ENCODE assay signal across 32 mouse cellular contexts in genomic region chr5:38431201-38431600, GRCm38 (mm10).
"Had no signal": no experiment of that assay in that cellular context is flagged by ENCODE, and none has a peak within 500 bp of the region (broad histone marks: within the 10 kb centered on the region; RNA-seq: fewer than 3 reads in every experiment).

No protein-coding gene starts in this region.

- H3K27me3 ChIP-seq: heart, embryonic 12.5 days; heart, embryonic 13.5 days; heart, embryonic 15.5 days; hindbrain, embryonic 12.5 days; hindbrain, embryonic 13.5 days; hindbrain, embryonic 15.5 days; intestine, embryonic 15.5 days; kidney, embryonic 15.5 days had no signal

- H3K9ac ChIP-seq: heart, embryonic 12.5 days; heart, embryonic 13.5 days; heart, embryonic 15.5 days; hindbrain, embryonic 12.5 days; hindbrain, embryonic 13.5 days; hindbrain, embryonic 14.5 days; hindbrain, embryonic 15.5 days; intestine, embryonic 15.5 days; kidney, embryonic 15.5 days had no signal

- H3K27ac ChIP-seq: heart, embryonic 13.5 days; heart, embryonic 15.5 days; hindbrain, embryonic 10.5 days; hindbrain, embryonic 12.5 days; hindbrain, embryonic 13.5 days; hindbrain, embryonic 14.5 days; hindbrain, embryonic 15.5 days; hindbrain, postnatal 0 days; intestine, embryonic 15.5 days; kidney, embryonic 15.5 days; kidney, postnatal 0 days; layer of hippocampus, adult 2 months; left cerebral cortex, adult 2 months had no signal

- H3K36me3 ChIP-seq: heart, embryonic 12.5 days; heart, embryonic 13.5 days; heart, embryonic 15.5 days; hindbrain, embryonic 10.5 days; hindbrain, embryonic 12.5 days; hindbrain, embryonic 13.5 days; hindbrain, embryonic 15.5 days; intestine, embryonic 15.5 days; kidney, embryonic 15.5 days had no signal

- DNase-seq: heart, postnatal 10 days; heart, postnatal 36 days; heart, postnatal 4 days; kidney, adult 11 months; kidney, adult 18-20 months; kidney, adult 2 months; kidney, adult 8-10 months; kidney, adult 9 months; kidney, postnatal 10 days; kidney, postnatal 14 days; kidney, postnatal 36 days; kidney, postnatal 4 days; layer of hippocampus, adult 9-11 months; layer of hippocampus, postnatal 36 days had no signal

- H3K4me3 ChIP-seq: heart, embryonic 12.5 days; heart, embryonic 13.5 days; heart, embryonic 15.5 days; hindbrain, embryonic 10.5 days; hindbrain, embryonic 12.5 days; hindbrain, embryonic 13.5 days; hindbrain, embryonic 15.5 days; intestine, embryonic 15.5 days; kidney, embryonic 15.5 days; layer of hippocampus, adult 2 months; left cerebral cortex, adult 2 months had no signal

- ATAC-seq: hindbrain, embryonic 16.5 days; hindbrain, postnatal 0 days; inflammation-experienced regulatory T-cells, adult 6 months; intestine, embryonic 15.5 days; intestine, embryonic 16.5 days; intestine, postnatal 0 days had no signal

- H3K9me3 ChIP-seq: heart, embryonic 12.5 days; heart, embryonic 13.5 days; heart, embryonic 15.5 days; hindbrain, embryonic 10.5 days; hindbrain, embryonic 12.5 days; hindbrain, embryonic 13.5 days; hindbrain, embryonic 15.5 days; intestine, embryonic 15.5 days; kidney, embryonic 15.5 days had no signal

- H3K4me2 ChIP-seq: heart, embryonic 12.5 days; heart, embryonic 13.5 days; heart, embryonic 15.5 days; hindbrain, embryonic 12.5 days; hindbrain, embryonic 13.5 days; hindbrain, embryonic 14.5 days; hindbrain, embryonic 15.5 days; intestine, embryonic 15.5 days; kidney, embryonic 15.5 days had no signal

- H3K4me1 ChIP-seq: heart, embryonic 15.5 days; hindbrain, embryonic 12.5 days; hindbrain, embryonic 13.5 days; hindbrain, embryonic 15.5 days; intestine, embryonic 15.5 days; kidney, embryonic 15.5 days had no signal
